Mouse (Mus musculus) adipocyte (in vitro differentiated cells): ENCODE measurements around the gene Hic2.
"Not testable (repeated sequence)": the region's sequence is repeated elsewhere in the genome, so short reads cannot be mapped to it uniquely, and the experiment has no call there.

Experiments used
- DNase-seq: peaks from one replicate; pipeline ENCODE4 v3.0.0-alpha.2; 2016; ENCODE audit warnings: low spot score

Gene Hic2

GRCm38 (mm10) chr16:17232794-17233701, at the start of gene Hic2:
TSS of gene Hic2 (plus strand) at chr16:17233572.
- peak; percentile 96 for DNase-seq

- no peak for DNase-seq
These were observed 47.9 kb upstream of the Hic2 start for GRCm38 (mm10) chr16:17185475-17185874.

- no peak for DNase-seq
These were observed 39.5 kb upstream of the Hic2 start for GRCm38 (mm10) chr16:17193823-17194222.

- DNase-seq, result peak; percentile 42
These were observed 33.0 kb upstream of the Hic2 start for GRCm38 (mm10) chr16:17200121-17200952.

GRCm38 (mm10) chr16:17200953-17201707, 32.2 kb upstream of the Hic2 start:
- peak; percentile 90 for DNase-seq

GRCm38 (mm10) chr16:17201977-17202376, 31.4 kb upstream of the Hic2 start:
- DNase-seq, result peak; percentile 80

GRCm38 (mm10) chr16:17202549-17202948, 30.8 kb upstream of the Hic2 start, which contains the start of gene Ube2l3:
TSS of gene Ube2l3 (minus strand) at chr16:17202649.
- no peak for DNase-seq

- peak; percentile 60 for DNase-seq
These were observed 28.4 kb upstream of the Hic2 start for GRCm38 (mm10) chr16:17204990-17205389.

- peak; percentile 56 for DNase-seq
These were observed 24.7 kb upstream of the Hic2 start, which contains the start of gene Rimbp3 for GRCm38 (mm10) chr16:17208389-17209361. TSS of gene Rimbp3 (plus strand) at chr16:17208603.

- DNase-seq, result no peak
These were observed 23.9 kb upstream of the Hic2 start for GRCm38 (mm10) chr16:17209404-17209960.

GRCm38 (mm10) chr16:17209981-17210838, 23.2 kb upstream of the Hic2 start:
- no peak for DNase-seq

GRCm38 (mm10) chr16:17216934-17217633, 16.3 kb upstream of the Hic2 start:
- no peak for DNase-seq

- no peak for DNase-seq
These were observed 13.1 kb upstream of the Hic2 start for GRCm38 (mm10) chr16:17220127-17220733.

- DNase-seq, result peak; percentile 99
These were observed 11.2 kb upstream of the Hic2 start for GRCm38 (mm10) chr16:17222197-17222596.

- no peak for DNase-seq
These were observed 7.8 kb upstream of the Hic2 start for GRCm38 (mm10) chr16:17225584-17225983.

GRCm38 (mm10) chr16:17226496-17226895, 6.9 kb upstream of the Hic2 start:
- no peak for DNase-seq

GRCm38 (mm10) chr16:17231523-17231922, 1.8 kb upstream of the Hic2 start:
- not testable (repeated sequence) for DNase-seq
